Mouse (Mus musculus): ENCODE data around the gene Gpcpd1. TPM values are rescaled to one million over a fixed set of nuclear protein-coding genes. Genes with fewer than 3 reads are reported as not detected.

The Gpcpd1 gene
- polyA plus RNA-seq (2015; fragmentation: Nextera tagmentation; extraction: Ambion mirVana): 68.4 and 69.0 TPM in 2 replicates

GRCm38 (mm10) chr2:132587240-132587779 is at the start of gene Gpcpd1:
Gene Gpcpd1, minus strand, starts transcription at chr2:132587729.
- Histone ChIP-seq H3K36me3 (ENCODE audit: control insufficient read depth, insufficient read depth, low read length) (no peaks in the 10 kb centered on the region), H3K27me3 (replicated peaks; ENCODE audit: control insufficient read depth, insufficient read depth, low read length) (no peaks in the 10 kb centered on the region), H3K4me1 (ENCODE audit: control insufficient read depth, insufficient read depth, low read depth, low read length) (peaks cover 5% of the 10 kb centered on the region), H3K9ac (ENCODE audit: low read depth, low read length) (no peak within 1 kb of the TSS), H3K9me3 (ENCODE audit: control insufficient read depth, low read length) (no peaks in the 10 kb centered on the region), H3K4me3 (ENCODE audit: low read length) (no peak within 1 kb of the TSS), H3K4me2 (ENCODE audit: low read length) (no peak within 1 kb of the TSS), H3K27ac (ENCODE audit: low read depth, low read length) (no peak within 1 kb of the TSS)
- no peak for ATAC-seq
- WGBS: 93% methylated on average over 7 of the region's 7 CpGs

- Histone ChIP-seq H3K4me2 (ENCODE audit: low read length) (no peak overlapping the region), H3K9me3 (ENCODE audit: control insufficient read depth, low read length) (no peaks in the 10 kb centered on the region), H3K27me3 (replicated peaks; ENCODE audit: control insufficient read depth, insufficient read depth, low read length) (no peaks in the 10 kb centered on the region), H3K36me3 (ENCODE audit: control insufficient read depth, insufficient read depth, low read length) (no peaks in the 10 kb centered on the region), H3K9ac (ENCODE audit: low read depth, low read length) (no peak overlapping the region), H3K4me3 (ENCODE audit: low read length) (no peak overlapping the region), H3K27ac (ENCODE audit: low read depth, low read length) (no peak overlapping the region), H3K4me1 (ENCODE audit: control insufficient read depth, insufficient read depth, low read depth, low read length) (no peaks in the 10 kb centered on the region)
- WGBS: 84% methylated on average over 1 of the region's 1 CpGs
- no peak for ATAC-seq
Observed at GRCm38 (mm10) chr2:132636534-132636933, 49.0 kb upstream of the Gpcpd1 start.

- H3K27me3 ChIP-seq (replicated peaks; ENCODE audit: control insufficient read depth, insufficient read depth, low read length): no peaks in the 10 kb centered on the region
- no peaks in the 10 kb centered on the region for H3K9me3 ChIP-seq (ENCODE audit: control insufficient read depth, low read length)
- no peaks in the 10 kb centered on the region for H3K36me3 ChIP-seq (ENCODE audit: control insufficient read depth, insufficient read depth, low read length)
- no peak overlapping the region for H3K9ac ChIP-seq (ENCODE audit: low read depth, low read length)
- no peaks in the 10 kb centered on the region for H3K4me1 ChIP-seq (ENCODE audit: control insufficient read depth, insufficient read depth, low read depth, low read length)
- H3K4me2 ChIP-seq (ENCODE audit: low read length): no peak overlapping the region
- no peak overlapping the region for H3K4me3 ChIP-seq (ENCODE audit: low read length)
- WGBS: 90% methylated on average over 2 of the region's 2 CpGs
- H3K27ac ChIP-seq (ENCODE audit: low read depth, low read length): no peak overlapping the region
- no peak for ATAC-seq
Observed at GRCm38 (mm10) chr2:132628626-132629025, 41.1 kb upstream of the Gpcpd1 start.

- Histone ChIP-seq H3K36me3 (ENCODE audit: control insufficient read depth, insufficient read depth, low read length) (no peaks in the 10 kb centered on the region), H3K9ac (ENCODE audit: low read depth, low read length) (no peak overlapping the region), H3K27me3 (replicated peaks; ENCODE audit: control insufficient read depth, insufficient read depth, low read length) (no peaks in the 10 kb centered on the region), H3K4me1 (ENCODE audit: control insufficient read depth, insufficient read depth, low read depth, low read length) (no peaks in the 10 kb centered on the region), H3K27ac (ENCODE audit: low read depth, low read length) (no peak overlapping the region), H3K9me3 (ENCODE audit: control insufficient read depth, low read length) (no peaks in the 10 kb centered on the region), H3K4me3 (ENCODE audit: low read length) (no peak overlapping the region), H3K4me2 (ENCODE audit: low read length) (no peak overlapping the region)
- WGBS: 82% methylated on average over 1 of the region's 1 CpGs
- ATAC-seq: no peak
Observed at GRCm38 (mm10) chr2:132623092-132623491, 35.6 kb upstream of the Gpcpd1 start.

GRCm38 (mm10) chr2:132617693-132618092 is 30.2 kb upstream of the Gpcpd1 start:
- Histone ChIP-seq H3K9me3 (ENCODE audit: control insufficient read depth, low read length) (no peaks in the 10 kb centered on the region), H3K27ac (ENCODE audit: low read depth, low read length) (no peak overlapping the region), H3K4me3 (ENCODE audit: low read length) (no peak overlapping the region), H3K4me2 (ENCODE audit: low read length) (no peak overlapping the region), H3K4me1 (ENCODE audit: control insufficient read depth, insufficient read depth, low read depth, low read length) (no peaks in the 10 kb centered on the region), H3K9ac (ENCODE audit: low read depth, low read length) (no peak overlapping the region), H3K27me3 (replicated peaks; ENCODE audit: control insufficient read depth, insufficient read depth, low read length) (no peaks in the 10 kb centered on the region), H3K36me3 (ENCODE audit: control insufficient read depth, insufficient read depth, low read length) (no peaks in the 10 kb centered on the region)
- whole genome bisulfite sequencing: 55% methylated on average over 3 of the region's 3 CpGs
- ATAC-seq: no peak

GRCm38 (mm10) chr2:132613581-132614188 is 26.2 kb upstream of the Gpcpd1 start:
- Histone ChIP-seq H3K4me2 (ENCODE audit: low read length) (no peak overlapping the region), H3K36me3 (ENCODE audit: control insufficient read depth, insufficient read depth, low read length) (no peaks in the 10 kb centered on the region), H3K27ac (ENCODE audit: low read depth, low read length) (no peak overlapping the region), H3K4me3 (ENCODE audit: low read length) (no peak overlapping the region), H3K9ac (ENCODE audit: low read depth, low read length) (no peak overlapping the region), H3K9me3 (ENCODE audit: control insufficient read depth, low read length) (no peaks in the 10 kb centered on the region), H3K27me3 (replicated peaks; ENCODE audit: control insufficient read depth, insufficient read depth, low read length) (no peaks in the 10 kb centered on the region), H3K4me1 (ENCODE audit: control insufficient read depth, insufficient read depth, low read depth, low read length) (no peaks in the 10 kb centered on the region)
- no peak for ATAC-seq
- 87% methylated on average over 5 of the region's 5 CpGs for WGBS

GRCm38 (mm10) chr2:132611551-132612233 is 24.2 kb upstream of the Gpcpd1 start:
- no peak for ATAC-seq
- WGBS: 84% methylated on average over 4 of the region's 4 CpGs
- peaks cover 9% of the 10 kb centered on the region for H3K4me1 ChIP-seq (ENCODE audit: control insufficient read depth, insufficient read depth, low read depth, low read length)
- no peak overlapping the region for H3K9ac ChIP-seq (ENCODE audit: low read depth, low read length)
- H3K27ac ChIP-seq (ENCODE audit: low read depth, low read length): no peak overlapping the region
- no peak overlapping the region for H3K4me3 ChIP-seq (ENCODE audit: low read length)
- H3K27me3 ChIP-seq (replicated peaks; ENCODE audit: control insufficient read depth, insufficient read depth, low read length): no peaks in the 10 kb centered on the region
- H3K4me2 ChIP-seq (ENCODE audit: low read length): no peak overlapping the region
- no peaks in the 10 kb centered on the region for H3K36me3 ChIP-seq (ENCODE audit: control insufficient read depth, insufficient read depth, low read length)
- H3K9me3 ChIP-seq (ENCODE audit: control insufficient read depth, low read length): no peaks in the 10 kb centered on the region

GRCm38 (mm10) chr2:132607141-132608093 is 19.9 kb upstream of the Gpcpd1 start:
- Histone ChIP-seq H3K4me2 (ENCODE audit: low read length) (peak overlapping the region; percentile 13; the same call in 1 of the 2 replicates), H3K27ac (ENCODE audit: low read depth, low read length) (peak overlapping the region; percentile 56)

More at GRCm38 (mm10) chr2:132607141-132608093, 19.9 kb upstream of the Gpcpd1 start:
- peak; percentile 82 for ATAC-seq
- no peaks in the 10 kb centered on the region for H3K27me3 ChIP-seq (replicated peaks; ENCODE audit: control insufficient read depth, insufficient read depth, low read length)
- peaks cover 9% of the 10 kb centered on the region for H3K4me1 ChIP-seq (ENCODE audit: control insufficient read depth, insufficient read depth, low read depth, low read length)
- no peak overlapping the region for H3K4me3 ChIP-seq (ENCODE audit: low read length)
- H3K36me3 ChIP-seq (ENCODE audit: control insufficient read depth, insufficient read depth, low read length): no peaks in the 10 kb centered on the region
- no peaks in the 10 kb centered on the region for H3K9me3 ChIP-seq (ENCODE audit: control insufficient read depth, low read length)
- 40% methylated on average over 10 of the region's 10 CpGs for WGBS
- H3K9ac ChIP-seq (ENCODE audit: low read depth, low read length): no peak overlapping the region

All from hindbrain, embryonic 16.5 days (tissue).